Mouse (Mus musculus) myocyte (in vitro differentiated cells): ENCODE measurements around the gene Prokr1.

Experiments used
- CEBPB ChIP-seq: IDR thresholded peaks from 2 replicates; pipeline ENCODE4 v1.6.1; 2011; ENCODE audit warnings: mild to moderate bottlenecking, moderate library complexity; ENCODE audit not compliant: poor library complexity, insufficient read depth, severe bottlenecking
- E2F4 ChIP-seq: IDR thresholded peaks from one replicate; pipeline ENCODE4 v1.6.1; 2011; ENCODE audit warnings: mild to moderate bottlenecking, control low read depth, moderate library complexity; ENCODE audit not compliant: insufficient read depth
- MAX ChIP-seq: IDR thresholded peaks from one replicate; pipeline ENCODE4 v1.6.1; 2011; ENCODE audit warnings: low read depth, mild to moderate bottlenecking, control low read depth
- POLR2A ChIP-seq: IDR thresholded peaks from one replicate; pipeline ENCODE4 v1.6.1; 2011; ENCODE audit warnings: low read depth, mild to moderate bottlenecking, control low read depth, moderate library complexity; ENCODE audit not compliant: insufficient read length
- SRF ChIP-seq: IDR thresholded peaks from one replicate; pipeline ENCODE4 v1.6.1; 2011; ENCODE audit warnings: low read depth; ENCODE audit not compliant: control insufficient read depth, insufficient read length
- TCF12 ChIP-seq: IDR thresholded peaks from one replicate; pipeline ENCODE4 v1.6.1; 2011; ENCODE audit warnings: mild to moderate bottlenecking, control low read depth; ENCODE audit not compliant: poor library complexity, insufficient read depth, severe bottlenecking
- USF1 ChIP-seq: IDR thresholded peaks from one replicate; pipeline ENCODE4 v1.6.1; 2011; ENCODE audit warnings: low read depth, mild to moderate bottlenecking, control low read depth, moderate library complexity

DNA sequence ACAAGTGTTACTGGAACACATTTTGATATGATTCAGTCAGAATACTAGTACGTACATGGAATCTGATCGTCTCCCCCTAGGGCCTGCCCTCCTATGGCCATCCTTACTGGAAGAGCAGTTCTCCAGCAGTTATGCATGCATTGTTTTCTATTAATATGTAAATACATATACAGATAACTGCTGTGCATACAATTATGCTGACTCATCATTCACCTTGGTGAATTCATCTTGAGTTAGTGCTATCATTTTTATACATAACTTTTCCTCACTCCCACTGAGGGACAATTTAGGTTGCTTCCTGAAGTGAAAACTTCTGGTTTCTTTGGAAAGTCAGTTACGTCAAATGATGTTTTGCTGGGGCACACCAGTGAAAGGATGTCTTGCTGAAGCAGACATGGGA, 32.6 kb upstream of the Prokr1 start:
- no peak for TF ChIP-seq SRF
- TF ChIP-seq E2F4: no peak
- TF ChIP-seq POLR2A: no peak
- no peak for TF ChIP-seq USF1
- no peak for TF ChIP-seq TCF12
- no peak for TF ChIP-seq CEBPB
- no peak for TF ChIP-seq MAX
